ENCODE assay signal across 8 mouse cellular contexts in genomic region chr8:84004533-84005201, GRCm38 (mm10). TPM values are rescaled to one million over a fixed set of nuclear protein-coding genes. Genes with fewer than 3 reads are reported as not detected.
DNase-seq lines count a peak whose midpoint lies in the region; ATAC-seq lines count a peak whose summit lies in the region.

No protein-coding gene starts in this region.

- no peaks in the 10 kb centered on the region for H3K9me3 ChIP-seq in hindbrain, embryonic 15.5 days

- peaks cover 17% of the 10 kb centered on the region for H3K27me3 ChIP-seq in hindbrain, embryonic 15.5 days

- peak overlapping the region; percentile 94 for H3K4me2 ChIP-seq in hindbrain, embryonic 15.5 days

- peak overlapping the region; percentile 51 for H3K4me3 ChIP-seq in hindbrain, embryonic 15.5 days

- peaks cover 23% of the 10 kb centered on the region for H3K4me1 ChIP-seq in hindbrain, embryonic 15.5 days (replicated peaks)

- peak; percentile 95 for DNase-seq in R1 (ENCODE audit: low read depth, low spot score)
- peak; percentile 94 to 96 for DNase-seq in cerebellum, postnatal 25 days
- peak; percentile 91 to 93 for DNase-seq in frontal cortex, postnatal 36 days (ENCODE audit: low spot score in 2 of 2)
- peak; percentile 87 for DNase-seq in left cerebral cortex, adult 11 months (ENCODE audit: low spot score)
- DNase-seq in lung, postnatal 4 days: peak; percentile 94 to 96
- peak; percentile 79 for DNase-seq in retina, postnatal 7 days (ENCODE audit: low read depth, low spot score)
- DNase-seq in urinary bladder, adult 2 months (ENCODE audit: low spot score): peak; percentile 87

- H3K36me3 ChIP-seq in hindbrain, embryonic 15.5 days: no peaks in the 10 kb centered on the region

- WGBS in hindbrain, embryonic 15.5 days: 1% methylated on average over 30 of the region's 30 CpGs

- peak; percentile 86 for ATAC-seq in hindbrain, embryonic 15.5 days (ENCODE audit: low FRiP score, low read depth)

- peak overlapping the region; percentile 77 for H3K27ac ChIP-seq in hindbrain, embryonic 15.5 days (replicated peaks)

- peak overlapping the region; percentile 68 for H3K9ac ChIP-seq in hindbrain, embryonic 15.5 days

RNA-seq across cellular contexts. Expression of gene 1700067K01Rik, which starts 3.4 kb away (rescaled TPM):
- polyA plus RNA-seq in hindbrain, embryonic 15.5 days (2015; fragmentation: Nextera tagmentation; extraction: Ambion mirVana): 0.47 and 0.75 TPM in 2 replicates
- polyA plus RNA-seq in urinary bladder, adult 2 months (2012; rRNA removed): 0.18 and 0.19 TPM in 2 replicates

RNA-seq across cellular contexts. Expression of gene Samd1, which starts 7.2 kb away (rescaled TPM):
- 6.2 and 7.3 TPM in 2 replicates for polyA plus RNA-seq in hindbrain, embryonic 15.5 days (2015; fragmentation: Nextera tagmentation; extraction: Ambion mirVana)
- polyA plus RNA-seq in urinary bladder, adult 2 months (2012; rRNA removed): 34.5 and 36.0 TPM in 2 replicates

RNA-seq across cellular contexts. Expression of gene 2210011C24Rik, which starts 7.3 kb away (rescaled TPM):
- polyA plus RNA-seq in hindbrain, embryonic 15.5 days (2015; fragmentation: Nextera tagmentation; extraction: Ambion mirVana): 0.41 and 0.70 TPM in 2 replicates
- 0.14 and 0.15 TPM in 2 replicates for polyA plus RNA-seq in urinary bladder, adult 2 months (2012; rRNA removed)

RNA-seq across cellular contexts. Expression of gene Palm3, which starts 16.6 kb away (rescaled TPM):
- 8.6 and 8.8 TPM in 2 replicates for polyA plus RNA-seq in hindbrain, embryonic 15.5 days (2015; fragmentation: Nextera tagmentation; extraction: Ambion mirVana)
- polyA plus RNA-seq in urinary bladder, adult 2 months (2012; rRNA removed): 0.21 and 0.24 TPM in 2 replicates

RNA-seq across cellular contexts. Expression of gene Prkaca, which starts 31.9 kb away (rescaled TPM):
- polyA plus RNA-seq in hindbrain, embryonic 15.5 days (2015; fragmentation: Nextera tagmentation; extraction: Ambion mirVana): 241 and 250 TPM in 2 replicates
- polyA plus RNA-seq in urinary bladder, adult 2 months (2012; rRNA removed): 74.4 and 81.2 TPM in 2 replicates

Comparison
In these comparisons a context has a peak if more than half of its experiments do, and no peak if none do; other contexts are left out.
1. Peak in every context shown above with its lines: DNase-seq, ATAC-seq, H3K4me3 ChIP-seq and H3K27ac ChIP-seq.